Mouse (Mus musculus): ENCODE measurements around the gene Asic2. TPM values are rescaled to one million over a fixed set of nuclear protein-coding genes. Genes with fewer than 3 reads are reported as not detected.
A peak's percentile ranks its signal among the peaks of the same experiment; 100 is the strongest.

The Asic2 gene
- polyA plus RNA-seq, 1 experiment: not detected

DNA sequence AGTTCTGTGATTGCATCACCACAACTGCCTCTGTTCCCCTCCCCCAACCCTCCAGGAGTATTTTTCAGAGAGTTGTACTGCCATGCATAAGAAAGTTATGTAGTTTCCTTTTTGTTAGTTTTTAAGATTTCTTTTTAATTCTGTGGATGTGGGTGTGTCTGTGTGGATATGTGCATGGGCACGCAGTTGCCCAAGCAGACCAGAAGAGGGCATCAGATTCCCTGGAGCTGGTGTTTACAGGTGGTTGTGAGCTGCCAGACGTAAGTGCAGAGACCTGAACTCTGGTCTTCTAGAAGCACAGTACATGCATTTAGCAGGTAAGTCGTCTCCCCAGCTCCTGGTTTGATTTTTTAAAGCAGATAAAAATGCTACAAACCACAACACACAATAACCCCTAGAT lies 322.7 kb downstream of the Asic2 start:
- no peak overlapping the region for H3K4me3 ChIP-seq (ENCODE audit: insufficient read depth, low read depth, low read length)
- H3K27ac ChIP-seq (replicated peaks; ENCODE audit: low read depth, low read length): no peak overlapping the region
- H3K4me1 ChIP-seq (ENCODE audit: control insufficient read depth, insufficient read depth, insufficient read length, low read length): no peaks in the 10 kb centered on the region

- no peak overlapping the region for H3K27ac ChIP-seq (replicated peaks; ENCODE audit: low read depth, low read length)
- no peaks in the 10 kb centered on the region for H3K4me1 ChIP-seq (ENCODE audit: control insufficient read depth, insufficient read depth, insufficient read length, low read length)
- H3K4me3 ChIP-seq (ENCODE audit: insufficient read depth, low read depth, low read length): no peak overlapping the region
These were observed 331.9 kb downstream of the Asic2 start for GRCm38 (mm10) chr11:81636356-81636755.

GRCm38 (mm10) chr11:81634360-81635350 lies 333.6 kb downstream of the Asic2 start:
- Histone ChIP-seq H3K4me1 (ENCODE audit: control insufficient read depth, insufficient read depth, insufficient read length, low read length) (no peaks in the 10 kb centered on the region), H3K4me3 (ENCODE audit: insufficient read depth, low read depth, low read length) (no peak overlapping the region), H3K27ac (replicated peaks; ENCODE audit: low read depth, low read length) (no peak overlapping the region)

GRCm38 (mm10) chr11:81625199-81625598 lies 343.1 kb downstream of the Asic2 start:
- Histone ChIP-seq H3K27ac (replicated peaks; ENCODE audit: low read depth, low read length) (no peak overlapping the region), H3K4me1 (ENCODE audit: control insufficient read depth, insufficient read depth, insufficient read length, low read length) (no peaks in the 10 kb centered on the region), H3K4me3 (ENCODE audit: insufficient read depth, low read depth, low read length) (no peak overlapping the region)

DNA sequence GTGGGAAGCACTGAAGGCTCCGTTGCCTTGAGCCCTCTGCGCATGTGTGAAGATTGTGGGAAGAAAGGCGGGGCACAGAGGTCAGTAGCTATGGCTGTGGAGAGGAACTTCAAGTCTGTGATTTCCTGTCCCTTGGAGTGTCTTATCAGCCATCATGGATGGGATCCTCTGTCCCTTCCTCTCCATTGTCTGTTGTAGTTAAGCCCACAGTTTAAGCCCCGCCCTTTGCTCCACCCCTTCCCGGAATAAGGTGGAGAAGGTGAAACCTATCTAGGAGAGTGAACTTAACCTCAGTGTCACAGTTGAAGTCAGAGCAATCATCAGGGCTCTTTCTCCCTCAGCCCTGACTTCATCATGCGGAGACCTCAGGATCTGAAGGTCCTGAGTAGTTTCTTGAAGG lies 347.7 kb downstream of the Asic2 start:
- Histone ChIP-seq H3K27ac (replicated peaks; ENCODE audit: low read depth, low read length) (no peak overlapping the region), H3K4me3 (ENCODE audit: insufficient read depth, low read depth, low read length) (no peak overlapping the region), H3K4me1 (ENCODE audit: control insufficient read depth, insufficient read depth, insufficient read length, low read length) (no peaks in the 10 kb centered on the region)

DNA sequence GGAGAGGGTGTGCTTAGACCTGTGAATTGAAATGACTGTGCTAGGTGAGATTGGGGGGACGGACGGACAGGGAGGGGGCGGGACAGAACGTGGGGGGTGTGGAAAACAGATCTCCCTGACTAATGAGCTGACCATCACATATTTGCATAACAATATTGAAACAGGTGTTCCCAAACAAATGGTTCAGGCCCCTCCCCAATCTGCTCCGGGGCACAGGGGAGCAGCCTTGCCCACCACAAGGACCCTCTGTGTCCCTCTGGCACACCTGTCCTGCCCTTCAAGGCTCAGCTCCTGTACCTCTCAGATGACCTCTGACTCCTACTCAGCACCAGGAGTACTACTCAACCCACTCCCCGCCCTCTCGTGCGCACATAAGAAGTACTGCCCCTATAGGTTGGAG lies 351.8 kb downstream of the Asic2 start:
- Histone ChIP-seq H3K4me1 (ENCODE audit: control insufficient read depth, insufficient read depth, insufficient read length, low read length) (no peaks in the 10 kb centered on the region), H3K4me3 (ENCODE audit: insufficient read depth, low read depth, low read length) (no peak overlapping the region), H3K27ac (replicated peaks; ENCODE audit: low read depth, low read length) (no peak overlapping the region)

- H3K4me1 ChIP-seq (ENCODE audit: control insufficient read depth, insufficient read depth, insufficient read length, low read length): no peaks in the 10 kb centered on the region
- no peak overlapping the region for H3K4me3 ChIP-seq (ENCODE audit: insufficient read depth, low read depth, low read length)
- no peak overlapping the region for H3K27ac ChIP-seq (replicated peaks; ENCODE audit: low read depth, low read length)
These were observed 354.2 kb downstream of the Asic2 start for GRCm38 (mm10) chr11:81613869-81614620.

GRCm38 (mm10) chr11:81612798-81613540 lies 355.3 kb downstream of the Asic2 start:
- Histone ChIP-seq H3K27ac (replicated peaks; ENCODE audit: low read depth, low read length) (no peak overlapping the region), H3K4me3 (ENCODE audit: insufficient read depth, low read depth, low read length) (no peak overlapping the region), H3K4me1 (ENCODE audit: control insufficient read depth, insufficient read depth, insufficient read length, low read length) (no peaks in the 10 kb centered on the region)

DNA sequence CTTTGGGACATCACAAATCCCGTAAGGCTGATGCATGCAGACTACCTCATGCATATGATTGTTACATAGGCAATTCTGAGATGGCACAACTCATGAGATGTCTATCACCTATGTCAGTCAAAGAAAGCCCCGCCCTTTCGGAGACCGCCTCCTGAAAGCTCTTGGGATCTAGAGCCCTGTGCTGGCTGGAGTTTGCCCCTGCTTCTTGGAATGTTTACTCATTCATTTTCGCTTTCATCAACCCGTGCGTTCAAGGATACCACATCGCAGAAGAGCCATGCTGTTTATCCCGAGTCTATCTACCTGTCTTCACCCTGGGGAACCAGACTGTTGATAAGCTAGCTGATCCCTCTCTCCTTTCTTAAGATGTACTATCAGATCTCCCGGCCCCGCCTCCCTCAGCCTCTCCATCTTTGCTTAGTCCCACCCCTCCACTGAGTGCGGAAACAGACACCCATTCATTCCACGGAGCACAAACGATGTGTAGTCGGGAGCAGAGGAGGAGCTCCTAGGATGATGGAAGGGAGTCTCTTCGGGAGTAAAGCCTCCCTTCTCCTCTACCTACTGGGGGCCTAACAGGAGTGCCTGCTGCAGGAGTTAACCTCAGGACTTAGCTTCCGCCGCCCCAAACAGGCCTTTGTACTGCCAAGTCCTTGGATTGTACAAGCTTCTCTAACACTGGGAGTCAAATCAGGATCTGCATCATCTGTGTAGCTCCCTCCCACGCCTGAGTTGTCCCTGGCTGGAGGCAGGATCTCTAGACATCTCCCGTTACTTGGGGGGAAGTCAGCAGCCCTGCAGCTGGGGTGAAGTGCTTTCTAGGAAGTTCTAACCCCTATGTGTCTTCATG lies 356.1 kb downstream of the Asic2 start:
- Histone ChIP-seq H3K4me1 (ENCODE audit: control insufficient read depth, insufficient read depth, insufficient read length, low read length) (no peaks in the 10 kb centered on the region), H3K4me3 (ENCODE audit: insufficient read depth, low read depth, low read length) (0 out of 2 replicates have a peak overlapping the region, but pooled peaks have one; percentile 25)

DNA sequence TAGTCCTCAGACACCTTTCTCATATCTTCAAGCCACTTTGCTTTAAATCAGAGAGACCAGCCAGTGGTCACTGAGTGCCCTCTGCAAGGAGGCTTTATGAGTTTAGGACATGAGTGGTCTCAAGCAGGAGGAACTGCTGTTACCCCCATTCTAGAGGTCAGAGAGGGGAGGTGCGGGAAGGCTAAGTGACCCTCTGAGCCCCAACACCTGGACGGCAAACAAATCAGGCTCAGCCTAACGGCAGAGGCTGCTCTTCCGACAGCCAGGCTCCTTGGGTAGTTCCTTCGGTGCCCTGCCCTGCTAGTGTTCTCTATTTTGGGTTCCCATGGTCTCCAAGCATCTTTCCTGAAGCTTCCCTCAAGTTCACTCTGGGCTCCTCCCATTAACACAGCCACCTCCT lies 357.8 kb downstream of the Asic2 start:
- Histone ChIP-seq H3K4me1 (ENCODE audit: control insufficient read depth, insufficient read depth, insufficient read length, low read length) (no peaks in the 10 kb centered on the region), H3K27ac (replicated peaks; ENCODE audit: low read depth, low read length) (no peak overlapping the region), H3K4me3 (ENCODE audit: insufficient read depth, low read depth, low read length) (no peak overlapping the region)

More for the DNA sequence above, 356.1 kb downstream of the Asic2 start:
- H3K27ac ChIP-seq (replicated peaks; ENCODE audit: low read depth, low read length): no peak overlapping the region

- Histone ChIP-seq H3K4me3 (ENCODE audit: insufficient read depth, low read depth, low read length) (no peak overlapping the region), H3K4me1 (ENCODE audit: control insufficient read depth, insufficient read depth, insufficient read length, low read length) (no peaks in the 10 kb centered on the region), H3K27ac (replicated peaks; ENCODE audit: low read depth, low read length) (no peak overlapping the region)
These were observed 365.3 kb downstream of the Asic2 start for GRCm38 (mm10) chr11:81602971-81603370.

DNA sequence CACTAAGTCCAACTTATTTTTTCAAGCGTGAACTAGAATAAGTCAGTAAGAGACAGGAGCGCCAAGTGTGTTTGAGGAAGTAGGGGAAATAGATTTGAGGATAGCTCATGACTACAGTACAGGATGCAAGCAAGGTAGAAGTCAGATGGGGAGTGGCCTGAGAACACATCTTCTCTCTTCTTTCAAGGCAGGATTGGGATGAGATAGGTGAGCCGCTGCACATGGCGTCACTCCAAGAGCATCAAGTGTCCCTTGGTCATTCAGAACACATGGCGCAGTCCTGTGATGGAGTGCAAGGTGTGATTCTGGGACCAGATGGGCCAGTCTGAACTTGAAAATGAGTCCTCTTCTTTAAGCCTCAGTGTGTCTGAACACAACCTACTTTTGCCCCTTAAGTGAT lies 366.5 kb downstream of the Asic2 start:
- no peak overlapping the region for H3K4me3 ChIP-seq (ENCODE audit: insufficient read depth, low read depth, low read length)
- H3K27ac ChIP-seq (replicated peaks; ENCODE audit: low read depth, low read length): no peak overlapping the region
- H3K4me1 ChIP-seq (ENCODE audit: control insufficient read depth, insufficient read depth, insufficient read length, low read length): no peaks in the 10 kb centered on the region

- Histone ChIP-seq H3K4me1 (ENCODE audit: control insufficient read depth, insufficient read depth, insufficient read length, low read length) (no peaks in the 10 kb centered on the region), H3K4me3 (ENCODE audit: insufficient read depth, low read depth, low read length) (no peak overlapping the region), H3K27ac (replicated peaks; ENCODE audit: low read depth, low read length) (no peak overlapping the region)
These were observed 370.7 kb downstream of the Asic2 start for GRCm38 (mm10) chr11:81597601-81598000.

DNA sequence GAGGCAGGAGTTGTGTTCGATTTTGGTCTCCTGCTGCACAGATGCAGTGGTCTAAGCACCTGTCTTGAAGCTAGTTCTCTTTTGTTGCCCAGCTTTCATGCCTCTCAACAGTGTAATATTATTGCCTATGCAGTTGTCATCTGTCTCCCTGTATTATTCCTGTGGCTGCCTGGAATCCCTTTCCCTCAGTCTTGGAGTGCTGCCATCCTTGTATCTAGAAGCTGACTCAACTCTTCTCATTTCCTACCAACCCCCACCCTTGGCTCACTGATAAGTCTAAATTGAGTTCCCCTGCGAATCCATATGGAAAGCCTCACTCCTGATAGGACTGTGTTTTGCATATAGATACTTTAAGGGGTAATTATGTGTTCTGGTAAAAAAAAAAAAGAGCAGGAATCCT lies 373.0 kb downstream of the Asic2 start:
- Histone ChIP-seq H3K4me1 (ENCODE audit: control insufficient read depth, insufficient read depth, insufficient read length, low read length) (no peaks in the 10 kb centered on the region), H3K27ac (replicated peaks; ENCODE audit: low read depth, low read length) (no peak overlapping the region), H3K4me3 (ENCODE audit: insufficient read depth, low read depth, low read length) (no peak overlapping the region)

Data from brown adipose tissue, adult 24 weeks (tissue).